Comparison of ENCODE assay signal across 24 mouse cellular contexts in genomic region chr14:23486687-23487086, GRCm38 (mm10).
DNase-seq lines count a peak whose midpoint lies in the region; ATAC-seq and TF ChIP-seq lines count a peak whose summit lies in the region.
"Had no signal": no experiment of that assay in that cellular context is flagged by ENCODE, and none has a peak within 500 bp of the region (broad histone marks: within the 10 kb centered on the region; RNA-seq: fewer than 3 reads in every experiment).

No protein-coding gene starts in this region.

- no peak for DNase-seq in embryonic facial prominence, embryonic 10.5 days (ENCODE audit: low spot score)
- peak; percentile 37 for DNase-seq in lung, embryonic 14.5 days
- no peak for DNase-seq in lung, postnatal 25 days (ENCODE audit: low spot score)
- no peak for DNase-seq in hindbrain, embryonic 10.5 days (ENCODE audit: low spot score)
- DNase-seq: adrenal gland, adult 8-10 months; adrenal gland, postnatal 25 days; cerebellum, adult 18-20 months; cerebellum, adult 9-10 months; cerebellum, postnatal 14 days; gastrocnemius, adult 2 months; gastrocnemius, postnatal 14 days; heart, adult 18-20 months; heart, postnatal 14 days; heart, postnatal 4 days had no signal

- no peak overlapping the region for H3K9ac ChIP-seq in embryonic facial prominence, embryonic 12.5 days
- H3K9ac ChIP-seq in lung, embryonic 14.5 days: no peak overlapping the region
- no peak overlapping the region for H3K9ac ChIP-seq in embryonic facial prominence, embryonic 15.5 days
- H3K9ac ChIP-seq: embryonic facial prominence, embryonic 13.5 days; heart, embryonic 13.5 days; hindbrain, embryonic 12.5 days; hindbrain, embryonic 15.5 days had no signal

- H3K4me2 ChIP-seq in embryonic facial prominence, embryonic 12.5 days (replicated peaks): no peak overlapping the region
- no peak overlapping the region for H3K4me2 ChIP-seq in lung, embryonic 14.5 days
- no peak overlapping the region for H3K4me2 ChIP-seq in embryonic facial prominence, embryonic 15.5 days (replicated peaks)
- H3K4me2 ChIP-seq: embryonic facial prominence, embryonic 13.5 days; heart, embryonic 13.5 days; hindbrain, embryonic 12.5 days; hindbrain, embryonic 15.5 days had no signal

- no peak overlapping the region for H3K4me3 ChIP-seq in embryonic facial prominence, embryonic 12.5 days
- no peak overlapping the region for H3K4me3 ChIP-seq in embryonic facial prominence, embryonic 10.5 days
- H3K4me3 ChIP-seq in lung, embryonic 14.5 days (ENCODE audit: low read depth, low read length): no peak overlapping the region
- H3K4me3 ChIP-seq in embryonic facial prominence, embryonic 15.5 days (replicated peaks): no peak overlapping the region
- no peak overlapping the region for H3K4me3 ChIP-seq in hindbrain, embryonic 10.5 days
- H3K4me3 ChIP-seq: embryonic facial prominence, embryonic 13.5 days; gastrocnemius, adult 2 months; heart, embryonic 10.5 days; heart, embryonic 13.5 days; hindbrain, embryonic 12.5 days; hindbrain, embryonic 15.5 days had no signal

- no peak for TF ChIP-seq CTCF in lung, embryonic 14.5 days (IDR thresholded peaks at IDR 0.05; ENCODE audit: low read depth)

- H3K9me3 ChIP-seq in embryonic facial prominence, embryonic 12.5 days: no peaks in the 10 kb centered on the region
- no peaks in the 10 kb centered on the region for H3K9me3 ChIP-seq in embryonic facial prominence, embryonic 10.5 days
- no peaks in the 10 kb centered on the region for H3K9me3 ChIP-seq in lung, embryonic 14.5 days (ENCODE audit: low read depth, low read length)
- no peaks in the 10 kb centered on the region for H3K9me3 ChIP-seq in embryonic facial prominence, embryonic 15.5 days (replicated peaks)
- no peaks in the 10 kb centered on the region for H3K9me3 ChIP-seq in hindbrain, embryonic 10.5 days
- H3K9me3 ChIP-seq: embryonic facial prominence, embryonic 13.5 days; heart, embryonic 10.5 days; heart, embryonic 13.5 days; hindbrain, embryonic 12.5 days; hindbrain, embryonic 15.5 days had no signal

- no peaks in the 10 kb centered on the region for H3K4me1 ChIP-seq in embryonic facial prominence, embryonic 12.5 days
- H3K4me1 ChIP-seq in embryonic facial prominence, embryonic 10.5 days: 0 out of 2 replicates have a peak, but pooled peaks cover 4% of the 10 kb centered on the region
- no peaks in the 10 kb centered on the region for H3K4me1 ChIP-seq in lung, embryonic 14.5 days (ENCODE audit: insufficient read depth)
- peaks cover 7% of the 10 kb centered on the region for H3K4me1 ChIP-seq in embryonic facial prominence, embryonic 15.5 days
- no peaks in the 10 kb centered on the region for H3K4me1 ChIP-seq in hindbrain, embryonic 10.5 days (replicated peaks)
- H3K4me1 ChIP-seq: heart, embryonic 10.5 days; heart, embryonic 13.5 days; hindbrain, embryonic 12.5 days; hindbrain, embryonic 15.5 days had no signal

- no peaks in the 10 kb centered on the region for H3K36me3 ChIP-seq in embryonic facial prominence, embryonic 12.5 days
- no peaks in the 10 kb centered on the region for H3K36me3 ChIP-seq in embryonic facial prominence, embryonic 10.5 days (replicated peaks)
- no peaks in the 10 kb centered on the region for H3K36me3 ChIP-seq in lung, embryonic 14.5 days (ENCODE audit: insufficient read depth)
- H3K36me3 ChIP-seq in embryonic facial prominence, embryonic 15.5 days: no peaks in the 10 kb centered on the region
- no peaks in the 10 kb centered on the region for H3K36me3 ChIP-seq in hindbrain, embryonic 10.5 days
- H3K36me3 ChIP-seq: embryonic facial prominence, embryonic 13.5 days; heart, embryonic 10.5 days; heart, embryonic 13.5 days; hindbrain, embryonic 12.5 days; hindbrain, embryonic 15.5 days had no signal

- no peaks in the 10 kb centered on the region for H3K27me3 ChIP-seq in embryonic facial prominence, embryonic 12.5 days
- no peaks in the 10 kb centered on the region for H3K27me3 ChIP-seq in embryonic facial prominence, embryonic 10.5 days (replicated peaks; ENCODE audit: low read depth, poor library complexity, severe bottlenecking)
- no peaks in the 10 kb centered on the region for H3K27me3 ChIP-seq in lung, embryonic 14.5 days (ENCODE audit: insufficient read depth, low read length)
- no peaks in the 10 kb centered on the region for H3K27me3 ChIP-seq in embryonic facial prominence, embryonic 15.5 days
- no peaks in the 10 kb centered on the region for H3K27me3 ChIP-seq in hindbrain, embryonic 10.5 days (ENCODE audit: insufficient read depth, poor library complexity, severe bottlenecking)
- H3K27me3 ChIP-seq: embryonic facial prominence, embryonic 13.5 days; heart, embryonic 13.5 days; hindbrain, embryonic 12.5 days; hindbrain, embryonic 15.5 days had no signal

- 89% methylated on average over 1 of the region's 1 CpGs for WGBS in embryonic facial prominence, embryonic 12.5 days
- 92% methylated on average over 1 of the region's 1 CpGs for WGBS in embryonic facial prominence, embryonic 10.5 days
- WGBS in lung, embryonic 14.5 days: 72% methylated on average over 1 of the region's 1 CpGs
- 52% methylated on average over 1 of the region's 1 CpGs for WGBS in embryonic facial prominence, embryonic 15.5 days
- 97% methylated on average over 1 of the region's 1 CpGs for WGBS in hindbrain, embryonic 10.5 days

- H3K27ac ChIP-seq in embryonic facial prominence, embryonic 12.5 days: peak overlapping the region; percentile 61
- H3K27ac ChIP-seq in embryonic facial prominence, embryonic 10.5 days (replicated peaks): no peak overlapping the region
- H3K27ac ChIP-seq in lung, embryonic 14.5 days (ENCODE audit: low read depth): no peak overlapping the region
- H3K27ac ChIP-seq in embryonic facial prominence, embryonic 15.5 days (replicated peaks): peak overlapping the region; percentile 44; the same call in 1 of the 2 replicates
- no peak overlapping the region for H3K27ac ChIP-seq in hindbrain, embryonic 10.5 days
- H3K27ac ChIP-seq: gastrocnemius, adult 2 months; heart, embryonic 10.5 days; heart, embryonic 13.5 days; hindbrain, embryonic 12.5 days; hindbrain, embryonic 15.5 days had no signal

- ATAC-seq in embryonic facial prominence, embryonic 12.5 days (ENCODE audit: insufficient number of reproducible peaks, insufficient read depth, low FRiP score, low TSS enrichment): no peak
- ATAC-seq in lung, embryonic 14.5 days (ENCODE audit: insufficient read depth): no peak
- no peak for ATAC-seq in embryonic facial prominence, embryonic 15.5 days (ENCODE audit: insufficient number of reproducible peaks, low FRiP score, low TSS enrichment, low read depth)
- ATAC-seq: activated CD4-positive, CD25-positive, alpha-beta regulatory T cell, adult 4 months; forebrain, embryonic 14.5 days; intestine, postnatal 0 days had no signal

Comparison
In these comparisons a context has a peak if more than half of its experiments do, and no peak if none do; other contexts are left out.
1. H3K27ac ChIP-seq: peak in embryonic facial prominence, embryonic 12.5 days (single experiment) and embryonic facial prominence, embryonic 15.5 days (single experiment); none in embryonic facial prominence, embryonic 10.5 days (single experiment), lung, embryonic 14.5 days (single experiment) and hindbrain, embryonic 10.5 days (single experiment).